Mouse (Mus musculus) lung, postnatal 4 days (tissue): ENCODE data around the gene Pate1.
A peak's percentile ranks its signal among the peaks of the same experiment; 100 is the strongest.

Source experiments
- DNase-seq, 2 experiments: peaks; one replicate each; pipeline ENCODE4 v3.0.0; 2021

Pate1 gene

DNA sequence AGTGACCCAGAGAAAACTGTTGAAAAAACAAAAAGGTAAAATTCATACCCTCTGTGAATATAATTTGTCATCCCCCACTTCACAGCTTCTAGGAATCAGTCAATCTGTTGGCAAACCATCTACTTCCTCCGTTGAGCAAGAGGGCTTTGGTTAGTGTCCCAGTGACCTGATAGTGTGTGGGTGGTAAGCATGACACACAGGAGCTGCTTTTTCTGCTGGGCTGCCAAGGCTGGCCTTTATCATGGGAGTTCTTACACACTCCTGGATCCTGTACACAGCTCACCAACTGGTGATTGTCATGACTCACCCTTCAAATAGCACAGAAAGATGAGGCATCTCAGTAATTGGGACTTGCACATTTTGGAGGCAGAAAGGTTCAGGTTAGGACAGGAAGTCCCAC lies at the start of gene Pate1:
TSS of gene Pate1 (minus strand) at position 378 of the 400 bp plus-strand sequence.
- DNase-seq, result peak in 1 of 2 experiments; percentile 9

DNA sequence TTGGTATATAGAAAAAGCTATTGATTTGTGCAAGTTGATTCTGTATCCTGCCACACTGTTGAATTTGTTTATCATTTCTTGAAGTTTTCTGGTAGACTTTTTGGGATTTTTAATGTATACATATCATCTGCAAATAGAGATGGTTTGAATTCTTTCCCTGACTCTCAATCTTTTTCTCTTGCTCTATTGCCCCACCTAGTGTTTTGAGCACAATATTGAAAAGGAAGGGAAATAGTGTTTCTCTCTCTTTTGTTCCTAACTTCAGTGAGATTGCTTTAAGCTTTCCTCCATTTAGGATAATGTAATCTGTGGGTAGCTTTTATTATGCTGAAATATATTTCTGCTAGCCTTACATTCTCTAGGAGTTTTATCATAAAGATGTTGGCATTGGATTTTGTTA lies 20.1 kb upstream of the Pate1 start:
- no peak for DNase-seq

DNA sequence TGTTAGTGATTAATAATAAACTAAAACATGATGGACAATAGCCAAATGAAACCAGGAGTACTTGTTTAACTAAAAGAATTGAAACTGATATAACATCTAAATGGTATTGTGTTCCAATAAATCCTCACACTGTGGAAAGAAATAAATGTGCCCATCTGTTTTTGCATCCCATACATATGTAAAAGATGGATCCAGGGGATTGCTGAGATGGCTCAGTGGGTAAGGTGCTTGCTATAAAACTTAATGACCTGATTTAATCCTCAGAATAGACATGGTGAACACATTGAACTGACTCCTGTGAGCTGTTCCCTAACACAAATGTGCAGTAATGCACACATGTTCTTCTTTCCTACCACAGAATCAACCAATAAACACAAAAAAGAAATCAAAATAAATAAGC lies 4.7 kb upstream of the Pate1 start:
- DNase-seq, result no peak

DNA sequence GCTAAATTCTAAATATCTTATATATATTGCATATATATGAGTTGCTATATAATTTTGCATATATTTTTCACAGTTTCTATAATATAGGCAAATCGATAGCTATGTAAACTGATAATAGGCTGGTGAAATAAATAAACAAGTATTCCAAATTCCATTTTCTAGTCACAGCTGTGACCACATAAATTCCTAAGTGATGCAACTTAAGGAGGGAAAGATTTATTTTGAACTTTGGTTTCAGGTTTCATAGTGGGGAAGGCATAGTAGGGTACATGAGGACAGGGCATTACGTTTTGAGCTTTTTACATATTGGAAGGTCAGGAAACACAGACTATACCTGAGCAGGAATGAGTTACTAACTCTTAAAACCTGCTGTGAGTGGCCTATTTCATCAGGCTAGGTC lies 13.6 kb downstream of the Pate1 start:
- DNase-seq, result no peak

DNA sequence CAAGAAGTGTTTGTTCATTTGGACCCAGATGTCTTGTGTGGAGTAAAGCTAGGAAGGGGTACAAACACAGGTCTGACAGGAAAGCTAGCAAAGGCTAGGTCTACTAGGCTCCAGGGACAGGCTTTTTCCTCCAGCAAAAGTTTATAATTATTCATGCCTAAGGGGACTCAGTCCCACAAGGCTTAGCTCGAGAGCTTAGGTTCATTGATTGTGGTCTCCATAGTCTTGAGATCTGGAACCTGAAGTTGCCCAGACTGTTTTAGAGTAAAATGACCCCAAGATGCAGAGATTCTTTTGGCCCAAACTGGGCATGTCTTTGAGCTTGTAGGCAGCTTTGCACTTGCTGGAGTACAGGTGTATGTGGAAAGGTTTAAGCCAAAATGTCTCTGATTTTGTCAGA lies 39.1 kb downstream of the Pate1 start, which contains the start of gene Pate3:
TSS of gene Pate3 (minus strand) at position 101 of the 400 bp plus-strand sequence.
- DNase-seq, result no peak
